8 mouse cellular contexts compared by ENCODE assay signal in genomic region chr7:93079785-93080730, GRCm38 (mm10). TPM values are rescaled to one million over a fixed set of nuclear protein-coding genes. Genes with fewer than 3 reads are reported as not detected.
DNase-seq lines count a peak whose midpoint lies in the region; ATAC-seq and TF ChIP-seq lines count a peak whose summit lies in the region.

Gene Fam181b, plus strand, starts transcription at chr7:93079865.

- H3K36me3 ChIP-seq in spleen, adult 2 months (ENCODE audit: control insufficient read depth, insufficient read depth, low read length): no peaks in the 10 kb centered on the region
- no peaks in the 10 kb centered on the region for H3K36me3 ChIP-seq in embryonic facial prominence, embryonic 15.5 days
- no peaks in the 10 kb centered on the region for H3K36me3 ChIP-seq in heart, embryonic 11.5 days (ENCODE audit: control insufficient read depth, insufficient read depth, low read length)
- H3K36me3 ChIP-seq in midbrain, embryonic 16.5 days (ENCODE audit: control insufficient read depth, insufficient read depth, low read length): no peaks in the 10 kb centered on the region

- no peak for TF ChIP-seq POLR2A in spleen, adult 2 months (IDR thresholded peaks at IDR 0.05; ENCODE audit: low read depth, low read length)

- no peak within 1 kb of the TSS; the same call in 1 of the 2 replicates for H3K27ac ChIP-seq in spleen, adult 2 months (ENCODE audit: insufficient read depth, low read length)
- peak within 1 kb of the TSS; percentile 51; the same call in 1 of the 2 replicates for H3K27ac ChIP-seq in embryonic facial prominence, embryonic 15.5 days (replicated peaks)
- H3K27ac ChIP-seq in heart, embryonic 11.5 days (ENCODE audit: low read depth, low read length): no peak within 1 kb of the TSS
- H3K27ac ChIP-seq in midbrain, embryonic 16.5 days (ENCODE audit: low read length): peak within 1 kb of the TSS; percentile 85

- 2% methylated on average over 96 of the region's 96 CpGs for WGBS in spleen, adult 2 months
- WGBS in embryonic facial prominence, embryonic 15.5 days: under 1% methylated on average over 89 of the region's 96 CpGs
- WGBS in heart, embryonic 11.5 days (ENCODE audit: insufficient replicate concordance): under 1% methylated on average over 95 of the region's 96 CpGs
- under 1% methylated on average over 94 of the region's 96 CpGs for WGBS in midbrain, embryonic 16.5 days

- H3K4me3 ChIP-seq in spleen, adult 2 months (ENCODE audit: extremely low read depth, insufficient read depth, insufficient read length): peak within 1 kb of the TSS; percentile 45; the same call in 1 of the 2 replicates
- H3K4me3 ChIP-seq in embryonic facial prominence, embryonic 15.5 days (replicated peaks): peak within 1 kb of the TSS; percentile 62
- peak within 1 kb of the TSS; percentile 49 for H3K4me3 ChIP-seq in heart, embryonic 11.5 days (ENCODE audit: low read depth, low read length)
- H3K4me3 ChIP-seq in midbrain, embryonic 16.5 days (ENCODE audit: low read depth, low read length): peak within 1 kb of the TSS; percentile 68

- TF ChIP-seq CTCF in spleen, adult 2 months (IDR thresholded peaks at IDR 0.05; ENCODE audit: extremely low read depth, insufficient read depth, insufficient read length, insufficient replicate concordance): no peak

- no peaks in the 10 kb centered on the region; the same call in 1 of the 2 replicates for H3K4me1 ChIP-seq in spleen, adult 2 months (ENCODE audit: control insufficient read depth, insufficient read depth, insufficient read length)
- H3K4me1 ChIP-seq in embryonic facial prominence, embryonic 15.5 days: peaks cover 17% of the 10 kb centered on the region
- H3K4me1 ChIP-seq in heart, embryonic 11.5 days (ENCODE audit: control insufficient read depth, insufficient read depth, low read length): no peaks in the 10 kb centered on the region
- peaks cover 24% of the 10 kb centered on the region for H3K4me1 ChIP-seq in midbrain, embryonic 16.5 days (ENCODE audit: control insufficient read depth, insufficient read depth, low read length)

- H3K27me3 ChIP-seq in spleen, adult 2 months (ENCODE audit: control insufficient read depth, insufficient read depth, low read length): peaks cover 10% of the 10 kb centered on the region
- H3K27me3 ChIP-seq in embryonic facial prominence, embryonic 15.5 days: peaks cover 7% of the 10 kb centered on the region; the same call in 1 of the 2 replicates
- peaks cover 21% of the 10 kb centered on the region for H3K27me3 ChIP-seq in heart, embryonic 11.5 days (ENCODE audit: control insufficient read depth, insufficient read depth, low read length)
- H3K27me3 ChIP-seq in midbrain, embryonic 16.5 days (ENCODE audit: control insufficient read depth, insufficient read depth, low read depth, low read length): no peaks in the 10 kb centered on the region

- no peaks in the 10 kb centered on the region for H3K9me3 ChIP-seq in embryonic facial prominence, embryonic 15.5 days (replicated peaks)
- H3K9me3 ChIP-seq in heart, embryonic 11.5 days (replicated peaks; ENCODE audit: control insufficient read depth, low read length): no peaks in the 10 kb centered on the region
- H3K9me3 ChIP-seq in midbrain, embryonic 16.5 days (replicated peaks; ENCODE audit: control insufficient read depth, low read length, poor library complexity, severe bottlenecking): no peaks in the 10 kb centered on the region

- H3K9ac ChIP-seq in embryonic facial prominence, embryonic 15.5 days: peak within 1 kb of the TSS; percentile 48
- peak within 1 kb of the TSS; percentile 56 for H3K9ac ChIP-seq in heart, embryonic 11.5 days (ENCODE audit: low read depth, low read length)
- peak within 1 kb of the TSS; percentile 80 for H3K9ac ChIP-seq in midbrain, embryonic 16.5 days (ENCODE audit: low read depth, low read length)

- ATAC-seq in embryonic facial prominence, embryonic 15.5 days (ENCODE audit: insufficient number of reproducible peaks, low FRiP score, low TSS enrichment, low read depth): peak; percentile 88
- peak; percentile 90 for ATAC-seq in heart, embryonic 11.5 days (replicated peaks; ENCODE audit: insufficient number of reproducible peaks, low FRiP score, low TSS enrichment)
- peak; percentile 96 for ATAC-seq in midbrain, embryonic 16.5 days

- peak within 1 kb of the TSS; percentile 84 for H3K4me2 ChIP-seq in embryonic facial prominence, embryonic 15.5 days (replicated peaks)
- peak within 1 kb of the TSS; percentile 91 for H3K4me2 ChIP-seq in heart, embryonic 11.5 days
- peak within 1 kb of the TSS; percentile 83 for H3K4me2 ChIP-seq in midbrain, embryonic 16.5 days (ENCODE audit: low read length)

- DNase-seq in spleen, adult 2 months (ENCODE audit: low read depth in 1 of 2, low spot score in 2 of 2): no peak
- DNase-seq in spleen, adult 18-20 months: no peak
- DNase-seq in kidney, postnatal 10 days: peak; percentile 77
- peak; percentile 60 for DNase-seq in liver
- DNase-seq in testis, postnatal 14 days (ENCODE audit: low spot score): peak; percentile 72

RNA-seq across cellular contexts. Expression of gene Fam181b, which starts in this region (rescaled TPM):
- 3.2 and 4.2 TPM in 2 replicates for polyA plus RNA-seq in spleen, adult 2 months (2012; rRNA removed)
- polyA plus RNA-seq in embryonic facial prominence, embryonic 15.5 days (2015; fragmentation: Nextera tagmentation; extraction: Ambion mirVana): 8.2 and 8.5 TPM in 2 replicates
- polyA plus RNA-seq in heart, embryonic 11.5 days (2014; fragmentation: Nextera tagmentation; extraction: Ambion mirVana): 1.7 and 2.0 TPM in 2 replicates
- polyA plus RNA-seq in midbrain, embryonic 16.5 days (2015; fragmentation: Nextera tagmentation; extraction: Ambion mirVana): 28.0 and 33.6 TPM in 2 replicates

Comparison
In these comparisons a context has a peak if more than half of its experiments do, and no peak if none do; other contexts are left out.
1. DNase-seq: peak in kidney, postnatal 10 days (single experiment), liver (single experiment) and testis, postnatal 14 days (single experiment); none in spleen, adult 2 months (0 of 2) and spleen, adult 18-20 months (0 of 2).
2. H3K27ac ChIP-seq: peak in embryonic facial prominence, embryonic 15.5 days (single experiment) and midbrain, embryonic 16.5 days (single experiment); none in spleen, adult 2 months (single experiment) and heart, embryonic 11.5 days (single experiment).
3. Peak in every context shown above with its lines, with median percentiles within 50 percentile points of each other: H3K4me3 ChIP-seq, ATAC-seq, H3K4me2 ChIP-seq and H3K9ac ChIP-seq.